Mouse (Mus musculus) small intestine, adult 2 months (tissue): ENCODE measurements around the gene Gas2l1. TPM values are rescaled to one million over a fixed set of nuclear protein-coding genes. Genes with fewer than 3 reads are reported as not detected.

Experiments used
- H3K27ac ChIP-seq: fragments of 200-500 bp; 2 replicates; pipeline ENCODE4 v1.5.1; 2012; ENCODE audit warnings: low read depth, low read length, control low read depth, inconsistent platforms; ENCODE audit not compliant: insufficient read depth
- H3K27me3 ChIP-seq: fragments of 200-500 bp; 2 replicates; pipeline ENCODE4 v1.6.1; 2012; ENCODE audit warnings: mild to moderate bottlenecking, moderate library complexity, low read length, inconsistent platforms; ENCODE audit not compliant: control insufficient read depth, insufficient read depth
- H3K36me3 ChIP-seq: fragments of 200-500 bp; 2 replicates; pipeline ENCODE4 v1.6.1; 2012; ENCODE audit warnings: mild to moderate bottlenecking, low read length, control low read depth, inconsistent platforms; ENCODE audit not compliant: control insufficient read depth, insufficient read depth
- H3K4me1 ChIP-seq: fragments of 200-500 bp; 2 replicates; pipeline ENCODE4 v1.6.1; 2012; ENCODE audit warnings: low read length, inconsistent platforms, mixed read lengths; ENCODE audit not compliant: control insufficient read depth, insufficient read depth, insufficient read length
- H3K4me3 ChIP-seq: fragments of 200-500 bp; 2 replicates; pipeline ENCODE4 v1.5.1; 2012; ENCODE audit warnings: low read depth, mild to moderate bottlenecking, control low read depth, inconsistent platforms, low read length, moderate library complexity
- CTCF ChIP-seq: fragments of 200-500 bp; IDR thresholded peaks from 2 replicates; pipeline ENCODE4 v1.5.1; 2012; ENCODE audit warnings: low read depth, mild to moderate bottlenecking, control low read depth, inconsistent platforms, low read length, moderate library complexity, mixed read lengths; ENCODE audit not compliant: insufficient replicate concordance, insufficient read length; ENCODE audit errors: extremely low read depth
- POLR2A ChIP-seq: fragments of 200-500 bp; IDR thresholded peaks from 2 replicates; pipeline ENCODE4 v1.6.1; 2012; ENCODE audit warnings: low read depth, mild to moderate bottlenecking, control low read depth, inconsistent platforms, low read length, moderate library complexity
- WGBS: fragments of 180-500 bp; shearing (Covaris S2); methylation state at CpG from one replicate; pipeline ENCODE4 v1.1.7; 2018; 5-methylcytosine and 5-hydroxymethylcytosine counted together
- polyA plus RNA-seq: library from polyadenylated mRNA; depleted of rRNA; stranded (reverse); fragments of >200 nt; gene quantifications from 2 replicates; pipeline ENCODE4 v1.2.3, GENCODE M21; 2012

The Gas2l1 gene
- polyA plus RNA-seq, 1 experiment = 123 TPM

- peaks cover 17% of the 10 kb centered on the region for H3K27me3 ChIP-seq
- H3K4me3 ChIP-seq = no peak overlapping the region
- 81% methylated on average over 6 of the region's 6 CpGs for WGBS
- TF ChIP-seq CTCF (no peak), POLR2A (no peak)
- H3K4me1 ChIP-seq = peaks cover 15% of the 10 kb centered on the region
- no peak overlapping the region for H3K27ac ChIP-seq
- H3K36me3 ChIP-seq = no peaks in the 10 kb centered on the region
Measured at GRCm38 (mm10) chr11:5054874-5055273, 10.3 kb downstream of the Gas2l1 start.

GRCm38 (mm10) chr11:5054151-5054550 lies 11.0 kb downstream of the Gas2l1 start:
- 61% methylated on average over 14 of the region's 14 CpGs for WGBS
- no peaks in the 10 kb centered on the region for H3K36me3 ChIP-seq

GRCm38 (mm10) chr11:5052200-5052854 lies 12.8 kb downstream of the Gas2l1 start:
- Histone ChIP-seq H3K36me3 (no peaks in the 10 kb centered on the region), H3K4me1 (peaks cover 4% of the 10 kb centered on the region), H3K4me3 (no peak overlapping the region), H3K27ac (no peak overlapping the region), H3K27me3 (peaks cover under 1% of the 10 kb centered on the region; the same call in 1 of the 2 replicates)
- WGBS = 63% methylated on average over 10 of the region's 10 CpGs
- no peak for TF ChIP-seq CTCF
- no peak for TF ChIP-seq POLR2A

More at GRCm38 (mm10) chr11:5054151-5054550, 11.0 kb downstream of the Gas2l1 start:
- no peak overlapping the region for H3K4me3 ChIP-seq
- H3K27me3 ChIP-seq = peaks cover 15% of the 10 kb centered on the region
- H3K4me1 ChIP-seq = peaks cover 11% of the 10 kb centered on the region
- TF ChIP-seq CTCF (no peak), POLR2A (no peak)
- no peak overlapping the region for H3K27ac ChIP-seq

- TF ChIP-seq POLR2A (no peak), CTCF (no peak)
- 92% methylated on average over 10 of the region's 10 CpGs for WGBS
- H3K36me3 ChIP-seq = no peaks in the 10 kb centered on the region
- H3K27me3 ChIP-seq = no peaks in the 10 kb centered on the region
- H3K4me1 ChIP-seq = peaks cover 4% of the 10 kb centered on the region
- H3K27ac ChIP-seq = no peak overlapping the region
- H3K4me3 ChIP-seq = no peak overlapping the region
Measured at GRCm38 (mm10) chr11:5051629-5052028, 13.5 kb downstream of the Gas2l1 start.

- Histone ChIP-seq H3K4me3 (no peak overlapping the region), H3K4me1 (no peaks in the 10 kb centered on the region), H3K27me3 (no peaks in the 10 kb centered on the region), H3K36me3 (peaks cover 13% of the 10 kb centered on the region), H3K27ac (no peak overlapping the region)
- 46% methylated on average over 12 of the region's 12 CpGs for WGBS
- TF ChIP-seq POLR2A (no peak), CTCF (no peak)
Measured at GRCm38 (mm10) chr11:5046321-5046926, 18.7 kb downstream of the Gas2l1 start.

- peaks cover 49% of the 10 kb centered on the region for H3K36me3 ChIP-seq
- 78% methylated on average over 8 of the region's 8 CpGs for WGBS
Measured at GRCm38 (mm10) chr11:5042645-5043381, 22.3 kb downstream of the Gas2l1 start.

More at GRCm38 (mm10) chr11:5042645-5043381, 22.3 kb downstream of the Gas2l1 start:
- TF ChIP-seq CTCF = no peak
- no peak for TF ChIP-seq POLR2A
- H3K27me3 ChIP-seq = no peaks in the 10 kb centered on the region
- H3K27ac ChIP-seq = no peak overlapping the region
- H3K4me1 ChIP-seq = no peaks in the 10 kb centered on the region
- no peak overlapping the region for H3K4me3 ChIP-seq
